Mouse (Mus musculus) thymus, postnatal 14 days (tissue): ENCODE data around the gene D630045J12Rik.

Experiments
- DNase-seq: peaks from one replicate; pipeline ENCODE4 v3.0.0; 2021

The D630045J12Rik gene

GRCm38 (mm10) chr6:38125462-38125861 is 128.3 kb downstream of the D630045J12Rik start:
- no peak for DNase-seq

DNA sequence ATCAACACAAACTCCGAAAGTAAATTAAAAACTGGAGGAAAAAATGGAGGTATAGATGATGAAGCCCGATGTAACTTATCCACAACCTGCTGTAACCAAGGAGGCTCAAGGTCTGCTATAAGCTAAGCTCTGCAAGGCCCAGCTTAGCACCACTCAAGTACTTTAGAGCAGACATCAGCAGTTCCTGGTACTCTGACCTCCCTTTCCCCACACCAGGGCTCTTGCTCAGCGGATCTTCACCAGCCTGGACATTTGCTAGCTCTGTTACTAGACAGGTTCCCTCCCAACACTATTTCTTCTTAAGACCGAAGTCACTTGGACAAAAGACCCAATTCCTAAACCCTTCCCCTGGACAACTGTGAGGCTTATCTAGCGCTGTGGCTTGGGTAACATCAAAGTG is 128.9 kb downstream of the D630045J12Rik start:
- DNase-seq, result no peak

GRCm38 (mm10) chr6:38124207-38124835 is 129.5 kb downstream of the D630045J12Rik start, which contains the start of gene Atp6v0a4:
Gene Atp6v0a4, minus strand, starts transcription at chr6:38124586.
- no peak for DNase-seq

DNA sequence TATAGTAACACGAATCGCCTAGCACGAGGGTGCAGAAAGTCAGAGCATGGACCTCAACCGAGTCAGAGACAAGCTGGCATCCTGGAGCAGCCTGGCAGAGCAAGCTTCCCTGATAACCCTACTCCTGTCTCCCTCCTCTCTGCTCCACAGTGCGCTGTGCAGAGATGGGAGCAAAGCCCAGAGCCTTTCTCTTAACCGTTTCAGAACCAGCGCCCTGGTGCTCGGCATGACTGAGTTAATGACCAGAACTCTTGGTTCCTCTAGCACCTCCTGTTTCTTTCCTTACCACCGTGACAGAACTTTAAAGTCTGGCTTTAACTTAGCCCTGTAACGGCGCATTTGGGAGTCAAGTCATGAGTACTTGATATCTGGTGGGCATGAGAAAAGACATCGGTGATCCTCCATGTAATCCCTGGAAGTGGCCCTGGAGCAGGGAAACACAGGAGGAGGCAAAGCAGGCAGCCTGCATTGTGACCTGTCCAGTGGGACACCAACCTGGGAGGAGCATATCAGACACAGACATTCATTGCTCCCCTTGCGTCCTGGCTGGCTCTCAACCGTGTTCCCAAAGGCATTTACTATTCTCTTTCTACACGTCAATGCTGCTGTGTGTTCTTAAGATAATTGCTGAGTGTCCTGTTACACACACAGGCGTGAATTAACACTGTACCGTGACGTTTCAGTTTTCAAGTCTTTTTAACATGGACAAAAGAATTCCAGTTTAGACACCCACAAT is 130.2 kb downstream of the D630045J12Rik start:
- DNase-seq, result no peak

DNA sequence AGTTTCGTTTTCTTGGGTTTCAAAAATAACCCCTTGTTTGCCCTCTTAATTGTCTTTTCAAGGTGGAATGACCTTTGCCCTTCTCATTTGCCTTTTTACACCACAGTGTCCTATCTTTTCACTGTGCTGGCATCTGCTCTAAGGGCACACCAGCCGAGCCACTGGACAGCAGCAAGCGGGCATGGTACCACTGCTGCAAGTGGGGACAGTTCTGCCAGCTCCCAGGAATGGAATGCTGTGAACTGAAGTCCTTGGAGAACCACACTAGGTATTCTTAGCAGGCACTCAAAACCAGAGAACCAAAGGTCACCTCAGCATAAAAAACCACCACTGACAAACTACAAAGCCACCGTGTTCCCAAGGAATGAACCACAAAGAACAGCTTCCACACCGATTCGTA is 131.0 kb downstream of the D630045J12Rik start:
- DNase-seq, result no peak

- DNase-seq, result no peak
Measured at GRCm38 (mm10) chr6:38121843-38122242, 132.0 kb downstream of the D630045J12Rik start.

GRCm38 (mm10) chr6:38120681-38121371 is 133.0 kb downstream of the D630045J12Rik start:
- DNase-seq, result peak; percentile 29

GRCm38 (mm10) chr6:38118341-38118740 is 135.5 kb downstream of the D630045J12Rik start:
- DNase-seq, result no peak

DNA sequence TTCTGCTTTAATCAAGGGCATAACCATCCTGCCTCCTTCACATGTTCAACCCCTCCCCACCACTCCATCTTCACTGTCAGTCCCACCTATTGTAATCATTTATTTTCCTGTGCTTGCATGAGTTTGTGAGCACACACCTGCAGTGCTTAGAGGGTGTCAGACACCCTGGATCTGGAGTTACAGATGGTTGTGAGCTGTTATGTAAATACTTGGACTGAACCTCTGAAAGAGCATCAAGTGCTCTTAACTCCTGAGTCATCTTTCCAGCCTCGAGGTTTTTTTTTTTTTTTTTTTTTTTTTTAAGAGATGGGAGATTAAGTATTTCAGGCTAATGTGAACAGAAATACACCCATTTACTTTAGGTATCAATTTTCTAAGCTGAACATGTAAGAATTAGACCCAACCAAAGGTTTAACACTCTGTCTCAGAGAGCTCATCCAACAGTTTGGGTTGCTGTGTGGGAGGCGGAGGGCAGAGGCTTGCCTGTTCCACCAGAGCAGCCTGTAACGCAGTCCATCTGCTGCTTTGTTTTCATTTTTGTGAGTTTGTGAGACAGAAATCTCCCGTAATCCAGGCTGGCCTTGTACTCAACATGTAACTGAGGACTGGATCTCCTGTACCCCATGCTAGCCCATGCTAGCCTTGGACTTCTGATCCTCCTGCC is 137.6 kb downstream of the D630045J12Rik start:
- DNase-seq, result no peak

DNA sequence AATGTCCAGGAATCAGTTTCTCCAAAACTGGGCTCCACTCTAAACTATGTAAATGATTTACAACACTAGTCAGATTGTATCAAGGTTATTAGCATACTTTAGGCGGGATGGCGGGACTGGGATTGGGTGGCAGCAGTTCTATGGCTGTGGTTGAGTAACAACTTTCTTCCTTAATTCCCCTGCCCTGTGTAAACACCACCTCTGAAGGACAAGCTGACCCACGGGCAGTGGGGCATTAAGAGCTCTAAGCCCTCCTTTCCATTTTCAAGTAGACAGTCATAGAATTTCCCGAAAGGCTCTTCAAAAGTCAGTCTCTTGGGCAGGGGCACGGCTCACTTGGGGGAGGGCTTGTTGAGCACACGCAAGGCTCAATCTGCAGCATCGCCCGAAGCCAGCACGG is 142.9 kb downstream of the D630045J12Rik start:
- DNase-seq, result no peak

DNA sequence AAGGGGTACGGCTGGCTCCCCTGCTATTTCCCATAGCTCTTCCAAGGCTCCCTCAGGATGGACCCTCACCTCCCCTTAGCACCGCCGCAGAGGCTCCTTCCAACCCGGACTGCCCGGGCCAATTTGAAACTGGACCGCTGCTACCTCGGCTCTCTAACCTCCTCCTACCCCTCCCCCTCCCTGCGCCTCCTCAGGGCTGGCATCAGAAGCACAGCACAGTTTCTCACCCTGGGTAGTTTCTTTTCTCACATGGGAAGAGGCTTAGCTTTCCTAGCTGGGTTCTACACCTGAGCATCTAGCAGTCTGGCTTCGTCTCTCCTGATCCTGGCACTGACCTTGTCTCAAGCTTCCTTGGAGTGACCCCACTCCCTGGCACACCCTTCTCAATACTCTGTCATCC is 143.9 kb downstream of the D630045J12Rik start:
- no peak for DNase-seq

DNA sequence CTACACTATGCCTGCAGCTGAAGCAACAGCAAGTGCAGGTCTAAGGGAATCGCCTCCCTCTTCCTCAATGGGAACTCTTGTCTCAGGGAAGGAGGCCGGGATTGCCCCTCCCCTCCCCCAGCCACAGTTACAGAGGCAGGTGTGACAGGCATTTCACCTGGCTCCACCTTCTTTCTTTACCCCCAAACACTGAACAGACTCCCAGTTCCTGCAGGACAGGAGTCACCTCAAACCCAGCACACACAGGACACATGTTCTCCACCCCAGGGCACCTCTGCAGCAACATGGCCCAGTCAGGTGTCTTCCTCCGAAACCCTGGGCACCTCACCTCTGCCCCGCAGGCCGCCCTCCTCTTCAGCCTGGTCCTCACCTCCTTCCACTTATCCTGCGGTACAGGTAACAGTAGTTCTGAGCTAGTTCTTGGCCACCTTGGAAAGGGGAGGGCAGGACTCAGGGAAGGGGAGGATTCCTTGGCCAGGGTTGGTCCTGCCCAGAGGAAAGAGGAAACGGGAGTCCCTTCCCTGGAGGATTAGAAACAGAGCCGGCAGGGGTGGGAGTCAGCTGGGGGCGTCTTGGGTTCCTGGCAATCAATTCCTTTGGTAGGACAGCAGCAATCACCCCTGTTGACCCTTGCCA is 144.5 kb downstream of the D630045J12Rik start, which contains the start of gene Tmem213:
TSS of gene Tmem213 (plus strand) at position 96 of the 636 bp plus-strand sequence.
- no peak for DNase-seq

- DNase-seq, result no peak
Measured at GRCm38 (mm10) chr6:38108449-38108848, 145.4 kb downstream of the D630045J12Rik start.

- no peak for DNase-seq
Measured at GRCm38 (mm10) chr6:38105924-38106323, 147.9 kb downstream of the D630045J12Rik start.

- DNase-seq, result no peak
Measured at GRCm38 (mm10) chr6:38103775-38104174, 150.0 kb downstream of the D630045J12Rik start.

GRCm38 (mm10) chr6:38102216-38102795 is 151.5 kb downstream of the D630045J12Rik start:
- DNase-seq, result no peak

DNA sequence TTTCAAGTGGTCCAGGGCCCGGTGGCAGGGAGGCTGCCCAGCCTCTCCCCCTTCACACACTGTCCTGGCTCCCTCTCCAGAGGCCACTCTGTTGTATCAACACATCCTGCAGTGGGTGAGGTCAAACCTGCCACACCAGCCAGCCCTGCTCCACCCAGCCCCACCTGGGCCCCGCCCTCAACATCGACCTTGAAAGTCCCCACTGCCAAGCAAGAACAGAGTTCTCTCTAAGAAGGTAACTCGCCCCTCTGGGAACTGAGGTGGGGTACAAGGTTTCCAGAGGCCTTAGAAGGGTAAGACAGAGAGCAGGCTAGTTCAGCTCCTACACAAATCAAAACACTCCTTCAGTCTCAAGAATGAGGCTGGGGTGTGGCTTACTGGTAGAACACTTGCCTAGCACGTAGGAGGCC is 156.8 kb downstream of the D630045J12Rik start:
- DNase-seq, result no peak

- no peak for DNase-seq
Measured at GRCm38 (mm10) chr6:38094701-38095100, 159.1 kb downstream of the D630045J12Rik start.

DNA sequence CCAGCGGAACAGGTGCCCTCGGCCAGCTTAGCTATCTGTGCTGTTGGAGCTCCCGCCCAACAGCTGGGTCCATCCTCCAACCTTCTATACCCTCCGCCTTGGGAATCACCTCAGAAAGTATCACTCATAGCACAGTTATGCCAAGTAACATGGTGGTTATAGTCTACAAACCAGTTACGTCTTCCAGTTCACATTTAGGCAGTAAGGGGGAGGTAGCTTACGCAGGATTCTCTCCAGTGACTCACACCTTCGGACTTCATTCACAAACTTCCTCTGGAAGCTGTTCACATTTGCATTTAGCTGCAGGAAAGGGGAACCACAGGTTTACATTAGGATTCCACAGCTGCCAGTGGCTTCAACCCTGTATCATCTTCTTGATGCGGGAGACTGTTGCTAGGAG is 161.3 kb downstream of the D630045J12Rik start:
- no peak for DNase-seq

DNA sequence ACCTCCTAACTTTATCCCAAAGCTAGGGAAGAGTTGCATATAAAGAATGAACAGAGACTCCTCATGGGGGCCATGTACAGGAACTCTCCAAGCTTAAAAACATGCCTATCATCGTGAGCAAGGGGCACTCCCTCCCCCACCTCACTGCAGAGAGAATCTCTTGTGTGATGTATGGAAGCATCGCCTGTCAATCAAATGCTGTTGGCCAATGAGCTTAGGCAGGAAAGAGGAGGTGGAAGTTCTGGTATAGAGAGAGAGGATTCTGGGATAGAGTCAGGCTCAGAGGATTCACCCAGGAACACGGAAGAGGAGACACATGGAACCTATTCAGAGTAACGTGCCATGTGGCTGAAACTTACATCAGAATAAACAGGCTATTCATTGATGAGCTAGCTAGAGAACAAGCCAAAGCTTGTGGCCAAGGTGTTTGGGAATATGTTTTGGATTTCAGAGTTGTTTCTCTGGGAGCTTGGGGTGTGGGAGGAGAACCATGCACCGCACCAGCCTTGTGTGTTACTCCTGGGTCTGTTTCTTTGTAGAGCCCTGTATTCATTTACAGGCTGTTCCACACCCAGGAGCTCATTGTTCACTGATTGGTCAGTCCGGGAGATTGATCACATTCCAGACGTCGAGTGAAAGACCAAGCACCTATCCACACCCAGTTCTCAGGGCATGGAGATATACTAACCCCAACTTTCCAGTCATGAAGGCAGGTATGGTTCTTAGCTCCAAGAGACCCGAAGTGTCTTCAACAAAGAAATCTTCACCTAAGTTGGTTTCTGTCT is 166.4 kb downstream of the D630045J12Rik start:
- no peak for DNase-seq

- no peak for DNase-seq
Measured at GRCm38 (mm10) chr6:38083204-38083603, 170.6 kb downstream of the D630045J12Rik start.
